Mouse (Mus musculus) spleen, postnatal 10 days (tissue): ENCODE measurements at regions not wholly inside any gene's neighbourhood (a gene's known extent, or its start where the extent isn't known, plus 50 kb on each side); places are given as distances from the start of the nearest gene placed in this dataset.

Experiments
- DNase-seq, 2 experiments: peaks; one replicate each; pipeline ENCODE4 v3.0.0; 2021 to 2022; ENCODE audit warnings: low spot score in 2 of 2

DNA sequence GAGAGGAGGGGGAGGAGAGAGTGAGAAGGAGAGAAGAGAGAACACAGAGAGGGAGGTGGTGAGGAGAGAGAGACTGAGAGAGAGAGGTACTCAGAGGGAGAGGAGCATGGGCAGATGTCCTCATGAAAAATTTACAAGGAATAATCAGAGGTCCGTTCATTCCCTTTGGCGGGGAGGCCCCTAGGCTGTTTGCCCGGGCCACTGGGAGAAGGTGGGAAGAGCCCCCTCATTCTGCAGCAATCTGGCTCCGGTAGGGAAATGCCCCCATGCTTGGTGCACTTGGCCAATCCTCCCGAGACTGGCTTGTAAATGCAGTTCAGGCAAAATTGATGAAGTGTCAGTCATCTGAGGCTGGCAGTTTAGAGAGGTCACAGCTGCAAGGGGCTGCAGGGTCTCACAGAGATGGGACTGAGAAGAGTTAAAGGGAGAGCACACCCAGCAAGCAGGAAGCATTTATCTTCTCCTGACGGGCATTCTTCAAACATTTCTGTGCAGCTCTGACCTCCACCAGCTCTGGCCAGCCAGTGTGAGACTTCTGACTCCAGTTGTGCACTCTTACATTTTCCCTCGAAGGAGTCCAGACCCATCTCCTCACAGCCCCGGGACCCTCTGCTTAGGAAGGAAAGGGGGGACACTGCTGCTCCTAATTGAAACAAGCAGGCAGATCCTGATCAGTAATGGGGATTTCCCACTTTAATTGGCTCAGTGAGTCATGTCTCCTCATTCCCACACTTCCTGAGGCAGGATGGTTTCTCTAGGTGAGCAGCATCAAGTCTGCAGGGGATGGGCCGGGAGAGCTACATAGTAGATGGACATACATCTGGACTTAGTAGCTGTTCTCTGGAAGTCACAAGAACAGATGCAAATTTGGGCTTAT is 65.5 kb downstream of the Cmpk2 start:
- DNase-seq: no peak

DNA sequence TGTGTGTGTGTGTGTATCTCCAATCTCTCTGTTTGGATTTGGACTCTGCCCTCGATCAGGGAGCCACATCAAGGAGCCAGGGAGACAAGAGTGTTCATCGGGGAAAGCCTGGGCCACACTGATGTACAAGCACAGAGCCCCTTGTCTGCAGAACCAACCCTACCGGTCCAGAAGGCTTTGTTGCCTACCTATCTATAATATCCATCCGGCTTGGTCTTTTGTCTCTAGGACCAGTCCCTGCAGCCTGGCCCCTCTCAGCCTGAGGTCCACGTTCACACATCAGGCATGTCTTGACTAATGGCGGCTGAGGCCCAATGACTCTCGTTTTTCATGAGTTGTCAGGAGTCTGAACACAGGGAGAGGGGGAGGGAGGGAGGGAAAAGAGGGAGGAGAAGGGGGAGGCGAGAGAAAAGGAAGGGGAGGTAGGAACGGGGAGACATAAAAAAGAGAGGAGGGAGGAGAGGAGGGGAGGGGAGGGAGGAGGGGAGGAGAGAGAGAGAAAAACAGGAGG is 64.7 kb downstream of the Cmpk2 start:
- no peak for DNase-seq

DNA sequence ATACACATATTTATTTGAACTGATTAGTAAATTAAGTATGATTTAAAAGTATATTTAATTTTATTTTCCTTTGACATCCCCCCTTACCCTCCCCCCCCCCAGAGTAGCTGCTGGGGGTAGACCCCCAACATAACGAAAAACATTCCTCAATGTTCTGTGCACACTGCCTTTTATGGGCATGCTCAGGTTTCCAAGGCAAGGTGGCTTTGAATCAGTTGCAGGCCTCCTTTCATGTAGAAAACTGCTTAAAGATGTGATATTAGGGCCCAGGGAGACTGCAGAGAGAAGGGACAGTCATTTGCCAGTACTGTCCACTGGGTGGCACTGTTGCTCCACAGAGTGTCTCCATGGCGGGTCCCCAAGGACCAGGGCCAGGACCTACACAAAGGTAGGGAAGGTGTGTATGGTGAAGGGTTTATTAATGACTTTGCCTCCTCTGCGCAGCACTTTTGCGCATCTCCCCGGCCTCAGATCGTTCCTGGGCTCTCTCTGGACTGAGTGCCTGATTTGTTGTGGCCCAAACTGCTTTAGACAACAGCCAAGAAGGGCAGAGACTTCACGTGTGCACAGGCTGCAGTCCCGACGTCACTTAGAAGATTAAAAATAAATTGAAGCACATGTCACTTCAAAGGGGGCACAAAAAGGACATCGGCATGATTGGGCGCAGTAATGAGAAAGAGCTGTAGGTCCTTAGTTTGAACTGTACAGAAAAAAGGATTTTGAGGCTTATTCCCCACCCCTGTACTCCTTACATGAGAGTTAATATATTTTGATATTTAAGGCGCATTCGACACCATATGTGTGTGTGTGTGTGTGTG is 64.0 kb downstream of the Cmpk2 start:
- peak; percentile 43 to 77 for DNase-seq

DNA sequence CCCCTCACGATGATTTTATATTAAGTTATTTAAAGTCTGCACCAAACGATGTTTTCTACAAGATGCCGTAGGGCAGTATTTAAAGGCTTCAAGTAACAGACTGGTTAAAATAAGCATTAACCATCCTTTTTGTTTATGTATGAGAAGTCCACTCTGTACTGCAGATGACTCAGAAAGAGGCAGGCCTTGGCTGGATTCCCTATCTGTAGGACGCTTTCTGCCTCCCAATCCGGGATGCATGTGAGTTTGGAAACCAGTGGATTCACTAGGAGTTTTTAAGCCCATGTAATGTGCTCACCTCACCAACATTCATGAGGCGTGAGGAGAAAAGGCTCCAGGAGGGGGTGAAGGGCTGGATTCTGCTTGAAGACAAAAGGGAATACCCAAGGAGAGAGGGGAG is 63.1 kb downstream of the Cmpk2 start:
- DNase-seq: no peak
